Mouse (Mus musculus): ENCODE results near the gene Magix. TPM values are rescaled to one million over a fixed set of nuclear protein-coding genes. Genes with fewer than 3 reads are reported as not detected.

Magix gene
- total and polyA plus RNA-seq, 2 experiments, result 20.9 to 33.0 TPM

- peak within 1 kb of the TSS; percentile 68 for H3K27ac ChIP-seq (replicated peaks; ENCODE audit: insufficient read depth, low read depth, low read length)
- peak within 1 kb of the TSS; percentile 92 for H3K4me3 ChIP-seq (ENCODE audit: insufficient read depth, low read depth, low read length)
- no peaks in the 10 kb centered on the region; the same call in 1 of the 2 replicates for H3K4me1 ChIP-seq (ENCODE audit: control insufficient read depth, insufficient read depth, low read length)
- peak within 1 kb of the TSS; percentile 83 for H3K9ac ChIP-seq (ENCODE audit: low read depth, low read length)
- WGBS, result under 1% methylated on average over 33 of the region's 33 CpGs
- no peaks in the 10 kb centered on the region for H3K27me3 ChIP-seq (ENCODE audit: control insufficient read depth, insufficient read depth, low read length)
- H3K36me3 ChIP-seq (ENCODE audit: control insufficient read depth, insufficient read depth, low read length), result peaks cover 9% of the 10 kb centered on the region; the same call in 1 of the 2 replicates
- DNase-seq (ENCODE audit: extremely low read depth, low read depth, low spot score), result peak; percentile 93
- peaks cover 2% of the 10 kb centered on the region; the same call in 1 of the 2 replicates for H3K79me2 ChIP-seq (ENCODE audit: control insufficient read depth, insufficient read depth, low read length)
- TF ChIP-seq POLR2A (IDR thresholded peaks at IDR 0.05; ENCODE audit: extremely low read depth, insufficient read depth, low read length) (peak; percentile 69), CTCF (IDR thresholded peaks at IDR 0.05; ENCODE audit: low read depth, low read length) (no peak)
Measured at GRCm38 (mm10) chrX:7696954-7697381, 15.9 kb upstream of the Magix start, which contains the start of gene Gpkow. Gpkow (plus strand) TSS chrX:7697131.

- no peak overlapping the region for H3K27ac ChIP-seq (replicated peaks; ENCODE audit: insufficient read depth, low read depth, low read length)
- H3K36me3 ChIP-seq (ENCODE audit: control insufficient read depth, insufficient read depth, low read length), result peaks cover 9% of the 10 kb centered on the region; the same call in 1 of the 2 replicates
- 37% methylated on average over 6 of the region's 6 CpGs for WGBS
- H3K27me3 ChIP-seq (ENCODE audit: control insufficient read depth, insufficient read depth, low read length), result no peaks in the 10 kb centered on the region
- TF ChIP-seq CTCF (IDR thresholded peaks at IDR 0.05; ENCODE audit: low read depth, low read length) (no peak), POLR2A (IDR thresholded peaks at IDR 0.05; ENCODE audit: extremely low read depth, insufficient read depth, low read length) (no peak)
- H3K4me3 ChIP-seq (ENCODE audit: insufficient read depth, low read depth, low read length), result 0 out of 2 replicates have a peak overlapping the region, but pooled peaks have one; percentile 37
- DNase-seq (ENCODE audit: extremely low read depth, low read depth, low spot score), result no peak
- H3K9ac ChIP-seq (ENCODE audit: low read depth, low read length), result no peak overlapping the region
- no peaks in the 10 kb centered on the region; the same call in 1 of the 2 replicates for H3K4me1 ChIP-seq (ENCODE audit: control insufficient read depth, insufficient read depth, low read length)
- peaks cover 2% of the 10 kb centered on the region; the same call in 1 of the 2 replicates for H3K79me2 ChIP-seq (ENCODE audit: control insufficient read depth, insufficient read depth, low read length)
Measured at GRCm38 (mm10) chrX:7696520-7696919, 15.5 kb upstream of the Magix start.

- no peak for TF ChIP-seq POLR2A (IDR thresholded peaks at IDR 0.05; ENCODE audit: extremely low read depth, insufficient read depth, low read length)
- TF ChIP-seq CTCF (IDR thresholded peaks at IDR 0.05; ENCODE audit: low read depth, low read length), result peak; percentile 56
- no peaks in the 10 kb centered on the region for H3K27me3 ChIP-seq (ENCODE audit: control insufficient read depth, insufficient read depth, low read length)
- no peaks in the 10 kb centered on the region; the same call in 1 of the 2 replicates for H3K4me1 ChIP-seq (ENCODE audit: control insufficient read depth, insufficient read depth, low read length)
- no peak overlapping the region for H3K9ac ChIP-seq (ENCODE audit: low read depth, low read length)
- no peak overlapping the region for H3K27ac ChIP-seq (replicated peaks; ENCODE audit: insufficient read depth, low read depth, low read length)
- DNase-seq (ENCODE audit: extremely low read depth, low read depth, low spot score), result peak; percentile 39
- WGBS, result 31% methylated on average over 4 of the region's 4 CpGs
- no peaks in the 10 kb centered on the region; the same call in 1 of the 2 replicates for H3K79me2 ChIP-seq (ENCODE audit: control insufficient read depth, insufficient read depth, low read length)
- no peaks in the 10 kb centered on the region for H3K36me3 ChIP-seq (ENCODE audit: control insufficient read depth, insufficient read depth, low read length)
- no peak overlapping the region for H3K4me3 ChIP-seq (ENCODE audit: insufficient read depth, low read depth, low read length)
Measured at GRCm38 (mm10) chrX:7692862-7693261, 11.8 kb upstream of the Magix start.

GRCm38 (mm10) chrX:7690486-7690885, 9.4 kb upstream of the Magix start:
- no peak for DNase-seq (ENCODE audit: extremely low read depth, low read depth, low spot score)
- Histone ChIP-seq H3K36me3 (ENCODE audit: control insufficient read depth, insufficient read depth, low read length) (no peaks in the 10 kb centered on the region), H3K9ac (ENCODE audit: low read depth, low read length) (no peak overlapping the region), H3K27me3 (ENCODE audit: control insufficient read depth, insufficient read depth, low read length) (no peaks in the 10 kb centered on the region), H3K4me3 (ENCODE audit: insufficient read depth, low read depth, low read length) (no peak overlapping the region), H3K27ac (replicated peaks; ENCODE audit: insufficient read depth, low read depth, low read length) (no peak overlapping the region), H3K79me2 (ENCODE audit: control insufficient read depth, insufficient read depth, low read length) (no peaks in the 10 kb centered on the region), H3K4me1 (ENCODE audit: control insufficient read depth, insufficient read depth, low read length) (no peaks in the 10 kb centered on the region)
- WGBS, result 78% methylated on average over 3 of the region's 3 CpGs
- TF ChIP-seq CTCF (IDR thresholded peaks at IDR 0.05; ENCODE audit: low read depth, low read length) (no peak), POLR2A (IDR thresholded peaks at IDR 0.05; ENCODE audit: extremely low read depth, insufficient read depth, low read length) (no peak)

- WGBS, result 86% methylated on average over 2 of the region's 2 CpGs
- H3K27me3 ChIP-seq (ENCODE audit: control insufficient read depth, insufficient read depth, low read length), result no peaks in the 10 kb centered on the region
- TF ChIP-seq POLR2A (IDR thresholded peaks at IDR 0.05; ENCODE audit: extremely low read depth, insufficient read depth, low read length) (no peak), CTCF (IDR thresholded peaks at IDR 0.05; ENCODE audit: low read depth, low read length) (no peak)
Measured at GRCm38 (mm10) chrX:7688321-7688720, 7.3 kb upstream of the Magix start.

GRCm38 (mm10) chrX:7680057-7680412, 1.0 kb downstream of the Magix start:
- Histone ChIP-seq H3K4me1 (ENCODE audit: control insufficient read depth, insufficient read depth, low read length) (no peaks in the 10 kb centered on the region), H3K4me3 (ENCODE audit: insufficient read depth, low read depth, low read length) (peak overlapping the region; percentile 50), H3K36me3 (ENCODE audit: control insufficient read depth, insufficient read depth, low read length) (no peaks in the 10 kb centered on the region), H3K27me3 (ENCODE audit: control insufficient read depth, insufficient read depth, low read length) (no peaks in the 10 kb centered on the region), H3K27ac (replicated peaks; ENCODE audit: insufficient read depth, low read depth, low read length) (peak overlapping the region; percentile 94), H3K9ac (ENCODE audit: low read depth, low read length) (peak overlapping the region; percentile 46), H3K79me2 (ENCODE audit: control insufficient read depth, insufficient read depth, low read length) (no peaks in the 10 kb centered on the region)
- WGBS, result 4% methylated on average over 12 of the region's 12 CpGs
- no peak for DNase-seq (ENCODE audit: extremely low read depth, low read depth, low spot score)
- TF ChIP-seq POLR2A (IDR thresholded peaks at IDR 0.05; ENCODE audit: extremely low read depth, insufficient read depth, low read length), result no peak
- no peak for TF ChIP-seq CTCF (IDR thresholded peaks at IDR 0.05; ENCODE audit: low read depth, low read length)

More at GRCm38 (mm10) chrX:7688321-7688720, 7.3 kb upstream of the Magix start:
- H3K4me1 ChIP-seq (ENCODE audit: control insufficient read depth, insufficient read depth, low read length), result no peaks in the 10 kb centered on the region
- H3K4me3 ChIP-seq (ENCODE audit: insufficient read depth, low read depth, low read length), result no peak overlapping the region
- H3K79me2 ChIP-seq (ENCODE audit: control insufficient read depth, insufficient read depth, low read length), result no peaks in the 10 kb centered on the region
- H3K36me3 ChIP-seq (ENCODE audit: control insufficient read depth, insufficient read depth, low read length), result no peaks in the 10 kb centered on the region
- H3K9ac ChIP-seq (ENCODE audit: low read depth, low read length), result no peak overlapping the region
- no peak for DNase-seq (ENCODE audit: extremely low read depth, low read depth, low spot score)
- H3K27ac ChIP-seq (replicated peaks; ENCODE audit: insufficient read depth, low read depth, low read length), result no peak overlapping the region
